Mouse (Mus musculus): ENCODE data around the gene Pou2f3. TPM values are rescaled to one million over a fixed set of nuclear protein-coding genes. Genes with fewer than 3 reads are reported as not detected.

Pou2f3 gene
- polyA plus RNA-seq, 1 experiment from 2014 or later: not detected

- no peak overlapping the region for H3K4me2 ChIP-seq (replicated peaks; ENCODE audit: low read depth, low read length)
- H3K4me1 ChIP-seq (replicated peaks; ENCODE audit: control insufficient read depth, insufficient read depth, low read length): no peaks in the 10 kb centered on the region
- H3K27me3 ChIP-seq (ENCODE audit: control insufficient read depth, insufficient read depth, low read length): no peaks in the 10 kb centered on the region
- no peak overlapping the region for H3K27ac ChIP-seq (ENCODE audit: low read depth, low read length)
- no peaks in the 10 kb centered on the region for H3K36me3 ChIP-seq (ENCODE audit: control insufficient read depth, insufficient read depth, low read length)
- ATAC-seq (ENCODE audit: low FRiP score): no peak
- H3K9ac ChIP-seq (ENCODE audit: low read depth, low read length): no peak overlapping the region
- H3K4me3 ChIP-seq (ENCODE audit: low read depth, low read length): no peak overlapping the region
- H3K9me3 ChIP-seq (ENCODE audit: control insufficient read depth, low read length): no peaks in the 10 kb centered on the region
- WGBS: 31% methylated on average over 7 of the region's 7 CpGs
- no peak for DNase-seq (ENCODE audit: low spot score)
These were observed 126.6 kb downstream of the Pou2f3 start for GRCm38 (mm10) chr9:43083441-43084055.

- DNase-seq (ENCODE audit: low spot score) (no peak), ATAC-seq (ENCODE audit: low FRiP score) (no peak)
- Histone ChIP-seq H3K4me1 (replicated peaks; ENCODE audit: control insufficient read depth, insufficient read depth, low read length) (no peaks in the 10 kb centered on the region), H3K4me2 (replicated peaks; ENCODE audit: low read depth, low read length) (no peak overlapping the region), H3K27ac (ENCODE audit: low read depth, low read length) (no peak overlapping the region), H3K9ac (ENCODE audit: low read depth, low read length) (no peak overlapping the region), H3K27me3 (ENCODE audit: control insufficient read depth, insufficient read depth, low read length) (no peaks in the 10 kb centered on the region), H3K36me3 (ENCODE audit: control insufficient read depth, insufficient read depth, low read length) (no peaks in the 10 kb centered on the region), H3K9me3 (ENCODE audit: control insufficient read depth, low read length) (no peaks in the 10 kb centered on the region), H3K4me3 (ENCODE audit: low read depth, low read length) (no peak overlapping the region)
- 90% methylated on average over 3 of the region's 3 CpGs for WGBS
These were observed 131.5 kb downstream of the Pou2f3 start for GRCm38 (mm10) chr9:43078711-43079110.

GRCm38 (mm10) chr9:43076163-43076562 lies 134.0 kb downstream of the Pou2f3 start:
- WGBS: 80% methylated on average over 7 of the region's 7 CpGs
- Histone ChIP-seq H3K9ac (ENCODE audit: low read depth, low read length) (no peak overlapping the region), H3K4me2 (replicated peaks; ENCODE audit: low read depth, low read length) (no peak overlapping the region), H3K36me3 (ENCODE audit: control insufficient read depth, insufficient read depth, low read length) (no peaks in the 10 kb centered on the region), H3K27me3 (ENCODE audit: control insufficient read depth, insufficient read depth, low read length) (no peaks in the 10 kb centered on the region), H3K9me3 (ENCODE audit: control insufficient read depth, low read length) (no peaks in the 10 kb centered on the region), H3K27ac (ENCODE audit: low read depth, low read length) (no peak overlapping the region), H3K4me3 (ENCODE audit: low read depth, low read length) (no peak overlapping the region), H3K4me1 (replicated peaks; ENCODE audit: control insufficient read depth, insufficient read depth, low read length) (no peaks in the 10 kb centered on the region; the same call in 1 of the 2 replicates)
- ATAC-seq (ENCODE audit: low FRiP score) (no peak), DNase-seq (ENCODE audit: low spot score) (no peak)

- Histone ChIP-seq H3K4me1 (replicated peaks; ENCODE audit: control insufficient read depth, insufficient read depth, low read length) (no peaks in the 10 kb centered on the region; the same call in 1 of the 2 replicates), H3K27me3 (ENCODE audit: control insufficient read depth, insufficient read depth, low read length) (no peaks in the 10 kb centered on the region), H3K36me3 (ENCODE audit: control insufficient read depth, insufficient read depth, low read length) (no peaks in the 10 kb centered on the region), H3K9me3 (ENCODE audit: control insufficient read depth, low read length) (no peaks in the 10 kb centered on the region), H3K9ac (ENCODE audit: low read depth, low read length) (no peak overlapping the region), H3K4me2 (replicated peaks; ENCODE audit: low read depth, low read length) (no peak overlapping the region), H3K27ac (ENCODE audit: low read depth, low read length) (no peak overlapping the region), H3K4me3 (ENCODE audit: low read depth, low read length) (no peak overlapping the region)
- DNase-seq (ENCODE audit: low spot score) (no peak), ATAC-seq (ENCODE audit: low FRiP score) (no peak)
- WGBS: 96% methylated on average over 1 of the region's 1 CpGs
These were observed 135.6 kb downstream of the Pou2f3 start for GRCm38 (mm10) chr9:43074611-43075010.

Other genes with a start within 250 kb of the Pou2f3 start
- gene Arhgef12, start 103.1 kb downstream of the Pou2f3 start, polyA plus RNA-seq (2014; fragmentation: Nextera tagmentation; extraction: Ambion mirVana): 11.6 and 22.5 TPM in 2 replicates
- gene Tmem136, start 93.8 kb downstream of the Pou2f3 start, polyA plus RNA-seq (2014; fragmentation: Nextera tagmentation; extraction: Ambion mirVana): 16.9 and 19.2 TPM in 2 replicates
- 34.7 and 41.4 TPM in 2 replicates for gene Oaf, start 29.5 kb upstream of the Pou2f3 start, polyA plus RNA-seq (2014; fragmentation: Nextera tagmentation; extraction: Ambion mirVana)
- gene Trim29, start 100.5 kb upstream of the Pou2f3 start, polyA plus RNA-seq (2014; fragmentation: Nextera tagmentation; extraction: Ambion mirVana): 0.82 and 2.4 TPM in 2 replicates